Mouse (Mus musculus) forelimb bud, embryonic 11.5 days (tissue): Measurements from ENCODE around the gene Foxc2.

Source experiments
- DNase-seq: peaks from one replicate; pipeline ENCODE4 v3.0.0-alpha.2; 2012; ENCODE audit warnings: low read depth, low spot score

Foxc2 gene

GRCm38 (mm10) chr8:121086004-121086900 is 29.7 kb upstream of the Foxc2 start:
- DNase-seq = no peak

DNA sequence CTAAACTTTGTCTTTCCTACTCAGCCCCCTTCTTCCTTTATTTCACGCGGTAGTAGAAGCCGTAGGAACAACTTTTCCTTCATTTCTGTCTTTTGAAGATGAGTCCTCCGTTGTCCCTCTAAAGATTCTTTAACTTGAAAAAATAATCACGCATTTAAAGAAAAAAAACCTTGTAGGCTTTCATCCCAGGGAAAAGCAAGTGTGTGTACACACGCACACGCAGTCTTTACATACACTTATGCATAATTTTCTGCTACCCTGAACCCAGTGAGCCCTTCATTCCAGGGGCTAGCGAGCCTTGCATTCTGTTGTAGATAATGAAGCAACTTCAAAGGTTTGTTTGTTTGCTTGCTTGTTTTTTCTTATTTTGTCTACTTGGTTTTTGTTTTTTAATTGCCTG is 27.7 kb upstream of the Foxc2 start:
- DNase-seq = no peak

DNA sequence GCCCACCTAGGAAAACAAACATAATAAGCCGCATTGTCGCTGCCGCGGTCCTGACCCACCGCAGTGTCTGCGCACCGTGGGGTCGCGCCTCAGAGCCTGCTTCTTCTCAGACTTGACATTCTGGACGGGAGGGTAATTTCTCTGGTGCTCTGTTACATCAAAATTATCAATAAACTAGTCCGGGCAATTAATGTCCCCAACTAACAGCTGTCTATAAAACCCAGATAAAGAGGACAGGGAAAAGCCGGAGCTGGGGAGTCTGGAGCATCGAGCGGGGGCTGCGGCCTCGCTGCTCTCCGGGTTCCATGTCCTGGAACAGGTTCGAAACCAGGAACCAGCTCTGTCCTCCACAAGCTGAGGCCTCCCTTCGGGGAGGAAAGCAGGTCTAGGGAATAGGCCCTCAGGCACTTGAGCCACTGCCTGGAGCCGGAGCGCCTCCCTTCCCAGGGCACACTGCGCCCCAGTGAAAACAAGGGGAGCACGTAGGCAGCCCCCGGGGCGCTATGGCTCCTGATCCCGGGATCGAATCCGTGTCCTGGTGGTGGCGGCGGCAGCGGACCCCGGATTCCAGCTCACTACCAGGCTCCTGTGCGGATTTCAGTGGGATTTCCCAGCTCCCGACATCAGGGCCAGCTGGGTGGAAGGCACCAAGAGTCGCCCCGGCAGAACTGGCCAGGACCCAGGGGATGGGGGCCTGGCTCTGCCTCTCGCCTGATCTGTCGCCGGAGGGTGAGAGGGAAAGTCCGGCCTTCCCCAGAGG is 26.9 kb upstream of the Foxc2 start:
- no peak for DNase-seq

- no peak for DNase-seq
Measured at GRCm38 (mm10) chr8:121089631-121090380, 26.2 kb upstream of the Foxc2 start.

DNA sequence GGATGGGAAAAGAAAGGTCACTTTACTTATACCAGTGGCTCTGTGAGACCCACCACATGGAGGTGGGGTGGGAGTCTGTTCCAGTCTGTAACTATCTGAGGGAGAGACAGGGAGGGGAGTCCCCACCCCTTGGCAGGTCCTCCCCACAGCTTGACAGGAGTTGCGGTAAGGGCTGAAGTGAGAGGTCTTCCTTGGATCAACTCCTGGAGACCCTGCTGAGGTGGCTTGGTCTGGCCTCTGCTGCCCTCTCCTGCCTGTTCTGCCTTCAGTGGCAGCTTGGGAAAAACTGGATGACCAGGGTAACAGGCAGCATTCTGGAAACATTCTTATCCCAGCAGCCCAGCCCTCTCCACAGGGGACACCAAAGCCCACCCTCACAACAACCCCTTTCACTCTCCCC is 25.3 kb upstream of the Foxc2 start:
- no peak for DNase-seq

DNA sequence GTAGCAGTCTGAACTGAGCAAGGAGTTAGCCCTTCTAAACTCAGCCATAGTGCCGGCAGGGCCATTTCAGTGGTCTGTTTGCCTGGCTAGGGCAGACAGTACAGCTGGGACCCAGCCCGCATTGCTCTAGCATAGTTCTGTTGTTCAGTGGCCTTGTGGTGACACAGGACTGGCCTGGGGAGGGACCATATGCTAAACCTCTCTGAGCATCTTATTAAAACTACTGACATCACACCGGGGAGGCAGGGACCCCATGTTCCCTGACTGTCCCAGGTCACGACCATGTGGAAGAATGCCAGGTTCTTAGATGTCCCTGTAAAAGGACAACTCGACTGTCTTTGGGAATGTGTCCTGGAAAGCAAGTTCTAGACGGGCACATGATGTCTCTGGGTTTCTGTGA is 23.8 kb upstream of the Foxc2 start:
- no peak for DNase-seq

DNA sequence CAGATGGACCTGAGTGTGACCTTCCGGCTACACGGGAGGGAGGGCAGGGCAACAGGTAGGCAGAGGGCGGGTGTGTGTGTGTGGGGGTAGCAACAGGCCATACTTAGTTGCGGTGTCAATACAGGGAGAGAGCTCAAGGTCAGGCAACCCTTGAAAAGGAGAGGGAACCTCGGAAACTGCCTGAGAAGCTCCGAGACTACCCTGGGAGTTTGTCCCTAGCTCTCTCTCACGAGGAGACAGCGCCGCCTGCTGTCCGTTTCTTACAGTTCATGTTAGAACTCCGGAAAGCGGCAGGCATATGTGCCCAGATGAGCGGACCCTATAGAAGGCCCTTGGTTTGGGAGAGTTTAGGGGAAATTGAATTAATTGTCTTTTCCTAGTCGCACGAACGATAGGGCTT is 23.3 kb upstream of the Foxc2 start:
- DNase-seq = peak; percentile 89

DNA sequence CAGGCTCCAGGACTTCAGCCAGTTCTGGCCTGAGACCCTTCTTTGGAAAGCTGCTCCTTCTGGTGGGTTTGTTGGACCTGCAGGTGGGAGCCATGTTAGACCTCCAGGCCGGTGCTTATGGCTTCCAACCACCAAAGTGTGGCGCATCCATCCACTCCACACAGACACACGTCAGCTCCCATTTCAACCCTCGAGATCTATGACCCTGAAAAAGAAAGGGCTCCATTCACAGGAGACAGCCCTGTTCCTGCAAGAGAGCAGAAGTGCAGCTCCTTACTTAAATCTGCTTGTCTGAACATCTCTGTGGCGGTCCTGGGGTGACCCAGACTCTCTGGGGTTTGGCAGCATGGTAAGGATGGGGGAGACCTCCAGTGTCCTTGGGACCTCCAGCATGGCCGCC is 22.5 kb upstream of the Foxc2 start:
- no peak for DNase-seq

- peak; percentile 81 for DNase-seq
Measured at GRCm38 (mm10) chr8:121104049-121104818, 11.7 kb upstream of the Foxc2 start.

DNA sequence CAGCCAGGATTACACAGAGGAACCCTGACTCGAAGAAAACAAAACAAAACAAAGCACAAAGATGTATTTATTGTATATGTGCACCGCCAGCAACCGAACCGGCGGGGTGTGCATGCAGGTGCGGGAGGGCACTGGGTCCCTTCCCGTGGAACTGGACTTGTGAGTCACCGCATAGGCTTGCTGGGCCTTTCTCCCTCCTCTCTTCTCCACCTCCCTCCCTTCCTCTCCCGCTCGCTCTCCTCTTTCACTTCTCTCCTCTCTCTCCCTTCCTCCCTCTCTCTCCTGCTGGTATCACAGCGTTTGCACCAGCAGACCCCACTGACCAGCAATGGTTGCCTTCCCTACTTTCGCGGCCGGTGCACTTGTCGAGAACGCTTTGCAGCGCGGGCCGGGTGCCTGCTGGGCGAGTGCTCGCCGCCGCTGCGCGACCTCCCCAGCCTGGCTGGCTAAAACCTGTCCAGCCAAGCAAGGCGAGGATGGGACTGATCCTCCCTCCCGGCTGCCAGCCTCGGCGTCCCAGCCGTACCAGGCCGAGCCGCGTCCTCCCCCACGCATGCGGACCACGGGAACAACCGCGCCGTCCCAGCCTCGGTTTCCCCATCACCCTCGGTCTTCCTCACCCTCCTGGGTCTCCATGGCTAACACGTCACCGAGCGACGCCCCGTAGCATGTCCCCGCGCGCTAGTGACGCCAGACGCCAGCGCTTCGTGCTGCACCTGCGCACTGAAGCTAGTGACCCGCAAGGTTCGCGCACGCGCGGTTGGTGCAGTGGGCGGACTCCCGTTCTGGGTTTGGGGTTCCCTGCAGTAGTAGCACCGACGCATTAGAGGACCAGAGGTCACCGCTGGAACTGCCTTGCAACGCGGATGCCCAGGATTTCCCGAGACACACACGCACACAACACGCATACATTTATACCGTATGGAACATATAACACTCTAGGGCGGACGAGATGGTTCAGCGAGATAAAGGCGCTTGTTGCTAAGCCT is 8.0 kb upstream of the Foxc2 start, which contains the start of gene Mthfsd:
Mthfsd (minus strand) TSS at position 725 of the 989 bp plus-strand sequence.
- peak; percentile 99 for DNase-seq

DNA sequence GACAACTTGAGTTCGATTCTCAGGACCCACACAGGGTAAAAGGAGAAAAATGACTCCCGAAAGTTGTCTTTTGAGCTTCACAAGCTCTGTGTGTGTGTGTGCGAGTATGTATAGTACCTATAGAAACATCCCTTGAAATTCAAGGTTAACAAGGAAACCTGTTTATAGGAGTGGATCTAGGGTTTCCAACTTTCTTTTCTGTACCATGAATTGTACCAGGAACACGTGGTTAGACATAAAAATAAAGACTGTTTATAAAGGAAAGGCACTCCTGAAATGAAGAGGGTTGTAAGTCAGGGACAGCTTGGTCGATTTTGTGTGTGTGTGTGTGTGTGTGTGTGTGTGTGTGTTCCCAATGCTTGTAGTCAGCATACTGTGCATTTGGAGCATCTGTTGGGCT is 7.3 kb upstream of the Foxc2 start:
- no peak for DNase-seq

DNA sequence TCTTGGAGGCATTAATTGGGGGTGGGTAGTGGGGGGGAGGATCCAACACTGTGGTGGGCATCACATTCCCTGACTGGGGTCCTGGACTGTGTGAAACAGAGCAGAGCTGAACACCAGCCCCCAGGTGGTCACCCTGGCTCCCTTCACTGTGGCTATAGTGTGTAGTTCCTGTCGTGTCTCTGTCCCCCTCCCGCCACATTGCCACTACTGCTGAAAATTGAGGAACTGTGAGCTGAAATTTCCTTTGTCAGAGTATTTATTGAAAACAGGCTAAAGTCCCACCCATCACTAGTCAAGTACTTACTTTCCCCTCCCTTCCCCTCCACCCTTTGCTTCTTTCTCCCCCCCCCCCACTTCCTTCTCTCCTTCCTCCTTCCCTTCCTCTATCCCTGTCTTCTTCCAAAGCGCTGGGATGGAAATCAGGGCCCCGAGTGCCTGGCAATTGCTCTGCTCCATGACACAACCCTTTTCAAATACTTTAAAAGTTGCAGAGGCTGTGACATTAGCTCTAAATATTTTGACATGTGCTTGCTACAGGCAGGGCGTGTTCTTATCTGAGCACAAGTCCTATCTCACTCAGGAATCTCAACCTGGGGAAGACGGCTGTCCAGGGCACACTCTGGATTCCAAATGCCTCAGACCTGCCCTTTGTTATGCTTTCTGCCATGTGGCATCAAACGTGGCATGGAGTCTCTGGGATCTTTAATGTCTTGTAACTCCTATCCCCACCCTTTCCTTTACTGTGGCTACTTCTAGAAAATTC is 4.6 kb upstream of the Foxc2 start:
- DNase-seq = no peak

- peak; percentile 95 for DNase-seq
Measured at GRCm38 (mm10) chr8:121113261-121113660, 2.7 kb upstream of the Foxc2 start.

DNA sequence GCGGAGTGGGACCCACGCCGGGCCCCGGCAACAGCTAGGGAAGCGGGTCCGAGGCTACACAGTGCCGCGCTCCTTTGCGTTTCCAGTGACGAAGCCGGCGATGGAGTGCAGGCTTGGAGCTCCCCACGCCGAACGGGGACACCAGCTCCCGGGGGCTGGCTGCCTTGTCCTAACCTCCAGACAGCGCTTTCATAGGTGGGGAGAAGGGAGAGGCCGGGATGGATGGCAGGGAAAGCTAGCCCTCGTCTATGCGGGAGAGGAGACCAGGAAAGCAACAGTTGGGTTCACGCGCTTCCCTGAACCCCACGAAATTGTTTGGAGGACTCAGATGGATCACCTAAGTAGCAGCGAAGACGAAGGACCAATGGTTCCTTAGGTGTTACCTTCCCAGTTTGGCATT is 835 bp upstream of the Foxc2 start:
- DNase-seq = no peak

- no peak for DNase-seq
Measured at GRCm38 (mm10) chr8:121116591-121117185, 717 bp downstream of the Foxc2 start.

DNA sequence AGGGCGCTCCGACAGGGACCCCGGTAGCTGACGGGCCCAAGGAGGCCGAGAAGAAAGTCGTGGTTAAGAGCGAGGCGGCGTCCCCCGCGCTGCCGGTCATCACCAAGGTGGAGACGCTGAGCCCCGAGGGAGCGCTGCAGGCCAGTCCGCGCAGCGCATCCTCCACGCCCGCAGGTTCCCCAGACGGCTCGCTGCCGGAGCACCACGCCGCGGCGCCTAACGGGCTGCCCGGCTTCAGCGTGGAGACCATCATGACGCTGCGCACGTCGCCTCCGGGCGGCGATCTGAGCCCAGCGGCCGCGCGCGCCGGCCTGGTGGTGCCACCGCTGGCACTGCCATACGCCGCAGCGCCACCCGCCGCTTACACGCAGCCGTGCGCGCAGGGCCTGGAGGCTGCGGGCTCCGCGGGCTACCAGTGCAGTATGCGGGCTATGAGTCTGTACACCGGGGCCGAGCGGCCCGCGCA is 1.2 kb downstream of the Foxc2 start:
- no peak for DNase-seq

DNA sequence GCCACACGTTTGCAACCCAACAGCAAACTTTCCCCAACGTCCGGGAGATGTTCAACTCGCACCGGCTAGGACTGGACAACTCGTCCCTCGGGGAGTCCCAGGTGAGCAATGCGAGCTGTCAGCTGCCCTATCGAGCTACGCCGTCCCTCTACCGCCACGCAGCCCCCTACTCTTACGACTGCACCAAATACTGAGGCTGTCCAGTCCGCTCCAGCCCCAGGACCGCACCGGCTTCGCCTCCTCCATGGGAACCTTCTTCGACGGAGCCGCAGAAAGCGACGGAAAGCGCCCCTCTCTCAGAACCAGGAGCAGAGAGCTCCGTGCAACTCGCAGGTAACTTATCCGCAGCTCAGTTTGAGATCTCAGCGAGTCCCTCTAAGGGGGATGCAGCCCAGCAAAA is 1.9 kb downstream of the Foxc2 start:
- no peak for DNase-seq

GRCm38 (mm10) chr8:121118634-121119420 is 2.9 kb downstream of the Foxc2 start:
- DNase-seq = peak; percentile 55
